Mouse (Mus musculus) ES-E14 (cell line): ENCODE data around the gene Map10. TPM values are rescaled to one million over a fixed set of nuclear protein-coding genes. Genes with fewer than 3 reads are reported as not detected.

ENCODE experiments used
- DNase-seq: peaks from one replicate; pipeline ENCODE4 v3.0.0-alpha.2; 2013; ENCODE audit warnings: low read depth, low spot score
- H3K27ac ChIP-seq: 2 replicates; pipeline ENCODE4 v1.5.1; 2012; ENCODE audit warnings: low read depth, mild to moderate bottlenecking, low read length, moderate library complexity, mixed read lengths; ENCODE audit not compliant: poor library complexity, insufficient read depth, severe bottlenecking
- H3K36me3 ChIP-seq: 2 replicates; pipeline ENCODE4 v1.6.1; 2012; ENCODE audit warnings: mild to moderate bottlenecking, low read length, moderate library complexity, mixed read lengths; ENCODE audit not compliant: control insufficient read depth, poor library complexity, insufficient read depth, severe bottlenecking
- H3K4me1 ChIP-seq, 2 experiments: fragments of 150-350 bp in 1 of 2; sonication (generic) in 1 of 2; 2 replicates each; pipeline ENCODE4 v1.6.1; 2012; ENCODE audit warnings: low read length in 2 of 2, mild to moderate bottlenecking in 1 of 2, mixed read lengths in 1 of 2; ENCODE audit not compliant: control insufficient read depth in 2 of 2, insufficient read depth in 2 of 2, poor library complexity in 1 of 2
- H3K4me3 ChIP-seq, 2 experiments: fragments of 150-350 bp in 1 of 2; sonication (generic) in 1 of 2; 2 replicates each; pipeline ENCODE4 v1.5.1; 2012; ENCODE audit warnings: low read length in 2 of 2, low read depth in 1 of 2, mild to moderate bottlenecking in 1 of 2, mixed read lengths in 1 of 2; ENCODE audit not compliant: insufficient read depth in 1 of 2, poor library complexity in 1 of 2, severe bottlenecking in 1 of 2
- H3K9ac ChIP-seq: 2 replicates; pipeline ENCODE4 v1.6.1; 2012; ENCODE audit warnings: low read depth, mild to moderate bottlenecking, low read length, mixed read lengths; ENCODE audit not compliant: poor library complexity, insufficient read depth, severe bottlenecking
- H3K9me3 ChIP-seq: fragments of 150-350 bp; sonication (generic); 2 replicates; pipeline ENCODE4 v1.6.1; 2012; ENCODE audit warnings: low read depth, mild to moderate bottlenecking, low read length; ENCODE audit not compliant: control insufficient read depth, insufficient read depth
- CHD2 ChIP-seq: IDR thresholded peaks from 2 replicates; pipeline ENCODE4 v1.6.1; 2014; ENCODE audit warnings: mild to moderate bottlenecking, low read depth, low read length, inconsistent platforms
- HCFC1 ChIP-seq: IDR thresholded peaks from 2 replicates; pipeline ENCODE4 v1.6.1; 2012; ENCODE audit warnings: low read length, inconsistent platforms, borderline replicate concordance; ENCODE audit not compliant: insufficient read depth
- MAFK ChIP-seq: IDR thresholded peaks from 2 replicates; pipeline ENCODE4 v1.6.1; 2014; ENCODE audit warnings: mild to moderate bottlenecking, low read depth, low read length, inconsistent platforms; ENCODE audit not compliant: insufficient read depth
- ZC3H11A ChIP-seq: IDR thresholded peaks from 2 replicates; pipeline ENCODE4 v1.6.1; 2012; ENCODE audit warnings: low read depth, mild to moderate bottlenecking, inconsistent platforms, low read length, borderline replicate concordance
- ZNF384 ChIP-seq: IDR thresholded peaks from 2 replicates; pipeline ENCODE4 v1.6.1; 2012; ENCODE audit warnings: low read depth, low read length, inconsistent platforms
- in situ Hi-C, 2 experiments: fragments of 600-800 bp; cut with MboI; formaldehyde crosslinking; loops; one replicate each; pipeline ENCODE4 v1.15.1; 2025; ENCODE audit warnings: low sequenced_read_pairs in 2 of 2, inconsistent platforms in 1 of 2; ENCODE audit not compliant: unreplicated experiment in 2 of 2
- total RNA-seq: library from RNA; depleted of rRNA; stranded (reverse); fragments of 300-350 nt; gene quantifications from 2 replicates; pipeline ENCODE4 v1.2.3, GENCODE M21; 2012

The Map10 gene
- total RNA-seq, 1 experiment, result 6.4 TPM

- TF ChIP-seq ZNF384, result no peak
- TF ChIP-seq MAFK, result no peak
- no peak for TF ChIP-seq HCFC1
- TF ChIP-seq ZC3H11A, result no peak
- no peak for TF ChIP-seq CHD2
- no peaks in the 10 kb centered on the region; the same call in 1 of the 2 replicates for H3K36me3 ChIP-seq
- no peaks in the 10 kb centered on the region for H3K4me1 ChIP-seq
- in situ Hi-C loops, result no loop called here
- no peak for DNase-seq
- no peak overlapping the region for H3K9ac ChIP-seq
- H3K27ac ChIP-seq, result no peak overlapping the region
- no peak overlapping the region for H3K4me3 ChIP-seq
- peaks cover 4% of the 10 kb centered on the region; the same call in 1 of the 2 replicates for H3K9me3 ChIP-seq
These were observed 31.1 kb upstream of the Map10 start for GRCm38 (mm10) chr8:125638411-125639058.

- Histone ChIP-seq H3K4me1 (no peaks in the 10 kb centered on the region), H3K27ac (no peak overlapping the region), H3K9me3 (peaks cover 4% of the 10 kb centered on the region; the same call in 1 of the 2 replicates), H3K9ac (no peak overlapping the region), H3K36me3 (no peaks in the 10 kb centered on the region; the same call in 1 of the 2 replicates), H3K4me3 (no peak overlapping the region)
- in situ Hi-C loops, result no loop called here
- no peak for TF ChIP-seq HCFC1
- TF ChIP-seq MAFK, result no peak
- no peak for TF ChIP-seq ZNF384
- no peak for TF ChIP-seq CHD2
- no peak for TF ChIP-seq ZC3H11A
- no peak for DNase-seq
These were observed 30.0 kb upstream of the Map10 start for GRCm38 (mm10) chr8:125639631-125640030.

- Histone ChIP-seq H3K4me1 (no peaks in the 10 kb centered on the region), H3K36me3 (no peaks in the 10 kb centered on the region; the same call in 1 of the 2 replicates), H3K27ac (no peak overlapping the region), H3K9ac (no peak overlapping the region), H3K4me3 (no peak overlapping the region), H3K9me3 (peaks cover 7% of the 10 kb centered on the region)
- DNase-seq, result no peak
- TF ChIP-seq ZNF384, result no peak
- no peak for TF ChIP-seq ZC3H11A
- no peak for TF ChIP-seq MAFK
- no peak for TF ChIP-seq HCFC1
- TF ChIP-seq CHD2, result no peak
- in situ Hi-C loops, result no loop called here
These were observed 28.9 kb upstream of the Map10 start for GRCm38 (mm10) chr8:125640766-125641165.

- Histone ChIP-seq H3K27ac (no peak overlapping the region; the same call in 1 of the 2 replicates), H3K9me3 (peaks cover 4% of the 10 kb centered on the region), H3K36me3 (no peaks in the 10 kb centered on the region; the same call in 1 of the 2 replicates), H3K9ac (no peak overlapping the region), H3K4me3 (no peak overlapping the region), H3K4me1 (no peaks in the 10 kb centered on the region)
- in situ Hi-C loops, result no loop called here
- DNase-seq, result no peak
- no peak for TF ChIP-seq HCFC1
- TF ChIP-seq CHD2, result no peak
- TF ChIP-seq ZNF384, result no peak
These were observed 27.8 kb upstream of the Map10 start for GRCm38 (mm10) chr8:125641808-125642207.
